ENCODE assay signal across 8 mouse cellular contexts in genomic region chr14:111681773-111682172, GRCm38 (mm10). TPM values are rescaled to one million over a fixed set of nuclear protein-coding genes. Genes with fewer than 3 reads are reported as not detected.
DNase-seq lines count a peak whose midpoint lies in the region; ATAC-seq and TF ChIP-seq lines count a peak whose summit lies in the region.

No protein-coding gene starts in this region.

- H3K4me2 ChIP-seq in embryonic facial prominence, embryonic 13.5 days = peak overlapping the region; percentile 93
- peak overlapping the region; percentile 95 for H3K4me2 ChIP-seq in intestine, embryonic 14.5 days (ENCODE audit: low read length)
- H3K4me2 ChIP-seq in neural tube, embryonic 11.5 days (ENCODE audit: low read depth) = peak overlapping the region; percentile 87

- no peak for ATAC-seq in embryonic facial prominence, embryonic 13.5 days (ENCODE audit: insufficient number of reproducible peaks, insufficient read depth, low FRiP score, low TSS enrichment, low read depth)
- no peak for ATAC-seq in intestine, embryonic 14.5 days (replicated peaks; ENCODE audit: low FRiP score, low TSS enrichment, low read depth)
- no peak for ATAC-seq in neural tube, embryonic 11.5 days (ENCODE audit: insufficient read depth, low FRiP score, low TSS enrichment)
- no peak for ATAC-seq in erythroid progenitor cell, adult 5-6 weeks (replicated peaks; ENCODE audit: low FRiP score, poor library complexity, severe bottlenecking)
- ATAC-seq in erythroblast, adult 5-6 weeks (replicated peaks; ENCODE audit: low FRiP score, poor library complexity, severe bottlenecking) = no peak

- no peak for TF ChIP-seq CTCF in left cerebral cortex, adult 2 months (IDR thresholded peaks at IDR 0.05)

- intact Hi-C loops in left cerebral cortex, adult 2 months (cut with DNase I) = no loop called here

- H3K36me3 ChIP-seq in embryonic facial prominence, embryonic 13.5 days = no peaks in the 10 kb centered on the region
- H3K36me3 ChIP-seq in intestine, embryonic 14.5 days (ENCODE audit: control insufficient read depth, insufficient read depth, low read length) = no peaks in the 10 kb centered on the region
- H3K36me3 ChIP-seq in neural tube, embryonic 11.5 days (ENCODE audit: control insufficient read depth, insufficient read depth, low read length) = no peaks in the 10 kb centered on the region

- peak overlapping the region; percentile 75; the same call in 1 of the 2 replicates for H3K27ac ChIP-seq in left cerebral cortex, adult 2 months
- no peak overlapping the region for H3K27ac ChIP-seq in embryonic facial prominence, embryonic 13.5 days
- H3K27ac ChIP-seq in intestine, embryonic 14.5 days (ENCODE audit: low read depth) = no peak overlapping the region
- H3K27ac ChIP-seq in neural tube, embryonic 11.5 days (ENCODE audit: low read depth, low read length) = no peak overlapping the region

- H3K9me3 ChIP-seq in embryonic facial prominence, embryonic 13.5 days = no peaks in the 10 kb centered on the region
- H3K9me3 ChIP-seq in intestine, embryonic 14.5 days (ENCODE audit: control insufficient read depth, low read length) = no peaks in the 10 kb centered on the region
- no peaks in the 10 kb centered on the region for H3K9me3 ChIP-seq in neural tube, embryonic 11.5 days (ENCODE audit: control insufficient read depth, low read length)

- H3K9ac ChIP-seq in embryonic facial prominence, embryonic 13.5 days = peak overlapping the region; percentile 61
- peak overlapping the region; percentile 39 for H3K9ac ChIP-seq in intestine, embryonic 14.5 days (ENCODE audit: low read length)
- H3K9ac ChIP-seq in neural tube, embryonic 11.5 days (ENCODE audit: low read length) = peak overlapping the region; percentile 53

- H3K4me3 ChIP-seq in left cerebral cortex, adult 2 months = peak overlapping the region; percentile 52
- peak overlapping the region; percentile 56 for H3K4me3 ChIP-seq in embryonic facial prominence, embryonic 13.5 days
- H3K4me3 ChIP-seq in intestine, embryonic 14.5 days (ENCODE audit: low read depth, low read length) = peak overlapping the region; percentile 42
- H3K4me3 ChIP-seq in neural tube, embryonic 11.5 days (ENCODE audit: low read depth, low read length) = peak overlapping the region; percentile 39

- peak in 1 of 2 experiments; percentile 22 for DNase-seq in left cerebral cortex, adult 2 months (ENCODE audit: extremely low spot score in 1 of 2, low spot score in 2 of 2)
- DNase-seq in left cerebral cortex, adult 11 months (ENCODE audit: low spot score) = no peak
- peak; percentile 58 for DNase-seq in intestine, embryonic 14.5 days (ENCODE audit: low spot score)
- DNase-seq in neural tube, embryonic 11.5 days (ENCODE audit: low spot score) = peak; percentile 30
- no peak for DNase-seq in lung, postnatal 4 days

- 7% methylated on average over 13 of the region's 13 CpGs for whole genome bisulfite sequencing in embryonic facial prominence, embryonic 13.5 days
- 6% methylated on average over 13 of the region's 13 CpGs for WGBS in intestine, embryonic 14.5 days
- 11% methylated on average over 13 of the region's 13 CpGs for WGBS in neural tube, embryonic 11.5 days

- peaks cover 20% of the 10 kb centered on the region for H3K4me1 ChIP-seq in embryonic facial prominence, embryonic 13.5 days
- peaks cover 5% of the 10 kb centered on the region; the same call in 1 of the 2 replicates for H3K4me1 ChIP-seq in intestine, embryonic 14.5 days (replicated peaks; ENCODE audit: control insufficient read depth, insufficient read depth, low read length)
- H3K4me1 ChIP-seq in neural tube, embryonic 11.5 days (ENCODE audit: control insufficient read depth, insufficient read depth, low read length) = peaks cover 11% of the 10 kb centered on the region; the same call in 1 of the 2 replicates

- peaks cover 48% of the 10 kb centered on the region for H3K27me3 ChIP-seq in embryonic facial prominence, embryonic 13.5 days
- H3K27me3 ChIP-seq in intestine, embryonic 14.5 days (replicated peaks; ENCODE audit: control insufficient read depth, insufficient read depth, low read length) = peaks cover 40% of the 10 kb centered on the region
- H3K27me3 ChIP-seq in neural tube, embryonic 11.5 days (ENCODE audit: control insufficient read depth, insufficient read depth, low read length) = no peaks in the 10 kb centered on the region

RNA-seq across cellular contexts. Expression of gene Slitrk5, which starts 6.9 kb away (rescaled TPM):
- 10 to 100 TPM; 73.7 to 87.0 TPM for total RNA-seq in left cerebral cortex, adult 2 months (2021)
- polyA plus RNA-seq in embryonic facial prominence, embryonic 13.5 days (2015; fragmentation: Nextera tagmentation; extraction: Ambion mirVana) = 4.6 and 5.7 TPM in 2 replicates
- 5.0 and 6.1 TPM in 2 replicates for polyA plus RNA-seq in intestine, embryonic 14.5 days (2014; fragmentation: Nextera tagmentation; extraction: Ambion mirVana)
- polyA plus RNA-seq in neural tube, embryonic 11.5 days (2014; fragmentation: Nextera tagmentation; extraction: Ambion mirVana) = 18.9 and 19.4 TPM in 2 replicates
- total RNA-seq in erythroid progenitor cell, adult 5-6 weeks (2015; ENCODE audit: low replicate concordance) = not detected in 2 replicates
- total RNA-seq in erythroid progenitor cell, adult 5-6 weeks (2017; ENCODE audit: low replicate concordance) = not detected in 2 replicates
- total RNA-seq in erythroblast, adult 5-6 weeks (2015; ENCODE audit: low replicate concordance) = not detected in 2 replicates
- not detected in 2 replicates for total RNA-seq in erythroblast, adult 5-6 weeks (2017; ENCODE audit: low replicate concordance)

Comparison
In these comparisons a context has a peak if more than half of its experiments do, and no peak if none do; other contexts are left out.
1. DNase-seq: peak in intestine, embryonic 14.5 days (single experiment) and neural tube, embryonic 11.5 days (single experiment); none in left cerebral cortex, adult 11 months (single experiment) and lung, postnatal 4 days (0 of 2).
2. RNA of gene Slitrk5, which starts 6.9 kb away (total RNA-seq): 73.7 to 87.0 TPM in left cerebral cortex, adult 2 months; not detected in erythroid progenitor cell, adult 5-6 weeks and not detected in erythroblast, adult 5-6 weeks; every median in the first group is over 10 times any median in the second.
3. Peak in every context shown above with its lines, with median percentiles within 50 percentile points of each other: H3K4me3 ChIP-seq, H3K4me2 ChIP-seq and H3K9ac ChIP-seq.